In the genomic region with DNA sequence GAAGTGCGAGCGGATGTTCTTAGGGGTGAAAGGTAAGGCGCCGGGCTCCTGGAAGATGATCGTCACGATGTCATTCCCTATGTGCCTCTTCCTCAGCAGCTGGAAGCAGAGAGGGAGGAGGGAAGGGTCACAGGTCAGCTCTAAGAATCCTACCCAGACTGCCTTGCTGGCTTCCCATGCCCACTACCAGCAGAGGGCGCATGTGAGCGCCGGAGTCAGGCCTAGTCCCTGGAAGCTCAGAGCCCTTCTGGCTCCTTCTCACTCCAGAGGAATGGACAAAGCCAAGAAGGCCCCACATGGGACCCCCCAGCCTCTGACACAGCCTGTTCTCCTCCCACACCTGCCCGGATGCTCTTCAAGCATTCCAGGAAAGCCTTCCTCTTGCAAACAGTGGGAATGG, we compare ENCODE assay signal across 7 mouse cellular contexts.
DNase-seq lines count a peak whose midpoint lies in the region; ATAC-seq and TF ChIP-seq lines count a peak whose summit lies in the region.

No protein-coding gene starts in this region.

- H3K4me2 ChIP-seq in limb, embryonic 13.5 days (replicated peaks) = no peak overlapping the region
- H3K4me2 ChIP-seq in midbrain, postnatal 0 days (ENCODE audit: low read depth, low read length, poor library complexity, severe bottlenecking) = no peak overlapping the region

- peak; percentile 43 for DNase-seq in adrenal gland, adult 8-10 months
- DNase-seq in embryo, embryonic 10 days (ENCODE audit: low spot score) = peak; percentile 93
- DNase-seq in kidney, adult 11 months = peak; percentile 60
- DNase-seq in midbrain, postnatal 0 days (ENCODE audit: low spot score) = peak; percentile 88
- DNase-seq in spleen, adult 2 months (ENCODE audit: low read depth in 1 of 2, low spot score in 2 of 2) = peak; percentile 8 to 67

- no peak for TF ChIP-seq POLR2A in spleen, adult 2 months (IDR thresholded peaks at IDR 0.05; ENCODE audit: low read depth, low read length)

- 0 out of 2 replicates have a peak, but pooled peaks cover 2% of the 10 kb centered on the region for H3K4me1 ChIP-seq in limb, embryonic 13.5 days
- H3K4me1 ChIP-seq in midbrain, postnatal 0 days (ENCODE audit: insufficient read depth, low read length) = no peaks in the 10 kb centered on the region
- H3K4me1 ChIP-seq in spleen, adult 2 months (ENCODE audit: control insufficient read depth, insufficient read depth, insufficient read length) = no peaks in the 10 kb centered on the region

- peak; percentile 80 for ATAC-seq in granulocyte monocyte progenitor cell, adult 5-6 weeks (replicated peaks; ENCODE audit: poor library complexity, severe bottlenecking)
- peak; percentile 69; the same call in 1 of the 2 replicates for ATAC-seq in limb, embryonic 13.5 days (ENCODE audit: low FRiP score, low read depth)
- peak; percentile 47; the same call in 1 of the 2 replicates for ATAC-seq in midbrain, postnatal 0 days (ENCODE audit: low FRiP score)

- WGBS in limb, embryonic 13.5 days = 27% methylated on average over 10 of the region's 10 CpGs
- 24% methylated on average over 10 of the region's 10 CpGs for WGBS in midbrain, postnatal 0 days
- WGBS in spleen, adult 2 months = 44% methylated on average over 10 of the region's 10 CpGs

- H3K9me3 ChIP-seq in limb, embryonic 13.5 days = no peaks in the 10 kb centered on the region
- H3K9me3 ChIP-seq in midbrain, postnatal 0 days (ENCODE audit: low read length) = no peaks in the 10 kb centered on the region

- H3K27me3 ChIP-seq in limb, embryonic 13.5 days = no peaks in the 10 kb centered on the region
- no peaks in the 10 kb centered on the region for H3K27me3 ChIP-seq in midbrain, postnatal 0 days (ENCODE audit: insufficient read depth, low read length)
- H3K27me3 ChIP-seq in spleen, adult 2 months (ENCODE audit: control insufficient read depth, insufficient read depth, low read length) = no peaks in the 10 kb centered on the region

- H3K9ac ChIP-seq in limb, embryonic 13.5 days = no peak overlapping the region; the same call in 1 of the 2 replicates
- H3K9ac ChIP-seq in midbrain, postnatal 0 days (replicated peaks; ENCODE audit: low read length, poor library complexity, severe bottlenecking) = no peak overlapping the region

- peak; percentile 95 for TF ChIP-seq CTCF in midbrain, postnatal 0 days (IDR thresholded peaks at IDR 0.05)
- peak; percentile 97 for TF ChIP-seq CTCF in spleen, adult 2 months (IDR thresholded peaks at IDR 0.05; ENCODE audit: extremely low read depth, insufficient read depth, insufficient read length, insufficient replicate concordance)

- peaks cover 72% of the 10 kb centered on the region for H3K36me3 ChIP-seq in limb, embryonic 13.5 days
- H3K36me3 ChIP-seq in midbrain, postnatal 0 days (ENCODE audit: insufficient read depth, low read length) = peaks cover 69% of the 10 kb centered on the region
- peaks cover 8% of the 10 kb centered on the region; the same call in 1 of the 2 replicates for H3K36me3 ChIP-seq in spleen, adult 2 months (ENCODE audit: control insufficient read depth, insufficient read depth, low read length)

- no peak overlapping the region for H3K4me3 ChIP-seq in limb, embryonic 13.5 days
- no peak overlapping the region for H3K4me3 ChIP-seq in midbrain, postnatal 0 days (ENCODE audit: low read depth, low read length)
- H3K4me3 ChIP-seq in spleen, adult 2 months (ENCODE audit: extremely low read depth, insufficient read depth, insufficient read length) = no peak overlapping the region

- H3K27ac ChIP-seq in limb, embryonic 13.5 days = no peak overlapping the region
- H3K27ac ChIP-seq in midbrain, postnatal 0 days (ENCODE audit: low read depth, low read length) = no peak overlapping the region
- no peak overlapping the region for H3K27ac ChIP-seq in spleen, adult 2 months (ENCODE audit: insufficient read depth, low read length)

Comparison
In these comparisons a context has a peak if more than half of its experiments do, and no peak if none do; other contexts are left out.
1. DNase-seq: peak in every context shown above with its lines; median percentile 93 in embryo, embryonic 10 days; 88 in midbrain, postnatal 0 days; 60 in kidney, adult 11 months; 43 in adrenal gland, adult 8-10 months; 38 in spleen, adult 2 months.